Mouse (Mus musculus): ENCODE measurements at regions not wholly inside any gene's neighbourhood (a gene's known extent, or its start where the extent isn't known, plus 50 kb on each side); places are given as distances from the start of the nearest gene placed in this dataset.

GRCm38 (mm10) chr3:50830446-50830845 lies 387.0 kb upstream of the Slc7a11 start:
- WGBS, result 77% methylated on average over 6 of the region's 6 CpGs

GRCm38 (mm10) chr3:50830926-50831325 lies 387.5 kb upstream of the Slc7a11 start:
- DNase-seq (ENCODE audit: low spot score), result no peak
- ATAC-seq (ENCODE audit: low read depth), result no peak
- no peaks in the 10 kb centered on the region for H3K36me3 ChIP-seq (ENCODE audit: control insufficient read depth, insufficient read depth, low read length)
- H3K9me3 ChIP-seq (ENCODE audit: control insufficient read depth, low read length), result no peaks in the 10 kb centered on the region
- no peaks in the 10 kb centered on the region for H3K27me3 ChIP-seq (replicated peaks; ENCODE audit: control insufficient read depth, insufficient read depth, low read length)
- no peak overlapping the region for H3K27ac ChIP-seq (replicated peaks; ENCODE audit: low read depth, low read length)
- 68% methylated on average over 9 of the region's 9 CpGs for WGBS
- H3K9ac ChIP-seq (ENCODE audit: low read depth, low read length), result no peak overlapping the region
- H3K4me1 ChIP-seq (ENCODE audit: control insufficient read depth, insufficient read depth, low read length), result no peaks in the 10 kb centered on the region
- no peak overlapping the region for H3K4me3 ChIP-seq (ENCODE audit: low read depth, low read length)
- H3K4me2 ChIP-seq (ENCODE audit: low read depth, low read length), result no peak overlapping the region

More at GRCm38 (mm10) chr3:50830446-50830845, 387.0 kb upstream of the Slc7a11 start:
- Histone ChIP-seq H3K9ac (ENCODE audit: low read depth, low read length) (no peak overlapping the region), H3K36me3 (ENCODE audit: control insufficient read depth, insufficient read depth, low read length) (no peaks in the 10 kb centered on the region), H3K27ac (replicated peaks; ENCODE audit: low read depth, low read length) (no peak overlapping the region), H3K4me1 (ENCODE audit: control insufficient read depth, insufficient read depth, low read length) (peaks cover 4% of the 10 kb centered on the region; the same call in 1 of the 2 replicates), H3K27me3 (replicated peaks; ENCODE audit: control insufficient read depth, insufficient read depth, low read length) (no peaks in the 10 kb centered on the region), H3K4me3 (ENCODE audit: low read depth, low read length) (no peak overlapping the region), H3K9me3 (ENCODE audit: control insufficient read depth, low read length) (no peaks in the 10 kb centered on the region), H3K4me2 (ENCODE audit: low read depth, low read length) (no peak overlapping the region)
- DNase-seq (ENCODE audit: low spot score) (no peak), ATAC-seq (ENCODE audit: low read depth) (no peak)

GRCm38 (mm10) chr3:50842216-50842615 lies 382.0 kb upstream of the Noct start:
- no peaks in the 10 kb centered on the region for H3K36me3 ChIP-seq (ENCODE audit: control insufficient read depth, insufficient read depth, low read length)
- no peak overlapping the region for H3K4me2 ChIP-seq (ENCODE audit: low read depth, low read length)
- no peaks in the 10 kb centered on the region for H3K27me3 ChIP-seq (replicated peaks; ENCODE audit: control insufficient read depth, insufficient read depth, low read length)
- 0 out of 2 replicates have a peak, but pooled peaks have one; percentile 50 for ATAC-seq (ENCODE audit: low read depth)
- H3K4me1 ChIP-seq (ENCODE audit: control insufficient read depth, insufficient read depth, low read length), result peaks cover 4% of the 10 kb centered on the region; the same call in 1 of the 2 replicates
- H3K9ac ChIP-seq (ENCODE audit: low read depth, low read length), result no peak overlapping the region
- no peaks in the 10 kb centered on the region for H3K9me3 ChIP-seq (ENCODE audit: control insufficient read depth, low read length)
- DNase-seq (ENCODE audit: low spot score), result peak; percentile 55
- no peak overlapping the region for H3K27ac ChIP-seq (replicated peaks; ENCODE audit: low read depth, low read length)
- 54% methylated on average over 4 of the region's 4 CpGs for WGBS
- no peak overlapping the region for H3K4me3 ChIP-seq (ENCODE audit: low read depth, low read length)

GRCm38 (mm10) chr3:50844835-50845301 lies 379.4 kb upstream of the Noct start:
- Histone ChIP-seq H3K4me2 (ENCODE audit: low read depth, low read length) (peak overlapping the region; percentile 16; the same call in 1 of the 2 replicates), H3K4me3 (ENCODE audit: low read depth, low read length) (no peak overlapping the region), H3K9ac (ENCODE audit: low read depth, low read length) (no peak overlapping the region), H3K9me3 (ENCODE audit: control insufficient read depth, low read length) (no peaks in the 10 kb centered on the region), H3K36me3 (ENCODE audit: control insufficient read depth, insufficient read depth, low read length) (no peaks in the 10 kb centered on the region), H3K27me3 (replicated peaks; ENCODE audit: control insufficient read depth, insufficient read depth, low read length) (no peaks in the 10 kb centered on the region), H3K27ac (replicated peaks; ENCODE audit: low read depth, low read length) (no peak overlapping the region; the same call in 1 of the 2 replicates), H3K4me1 (ENCODE audit: control insufficient read depth, insufficient read depth, low read length) (peaks cover 4% of the 10 kb centered on the region; the same call in 1 of the 2 replicates)
- 28% methylated on average over 8 of the region's 8 CpGs for WGBS
- ATAC-seq (ENCODE audit: low read depth), result peak; percentile 45; the same call in 1 of the 2 replicates
- peak; percentile 75 for DNase-seq (ENCODE audit: low spot score)

DNA sequence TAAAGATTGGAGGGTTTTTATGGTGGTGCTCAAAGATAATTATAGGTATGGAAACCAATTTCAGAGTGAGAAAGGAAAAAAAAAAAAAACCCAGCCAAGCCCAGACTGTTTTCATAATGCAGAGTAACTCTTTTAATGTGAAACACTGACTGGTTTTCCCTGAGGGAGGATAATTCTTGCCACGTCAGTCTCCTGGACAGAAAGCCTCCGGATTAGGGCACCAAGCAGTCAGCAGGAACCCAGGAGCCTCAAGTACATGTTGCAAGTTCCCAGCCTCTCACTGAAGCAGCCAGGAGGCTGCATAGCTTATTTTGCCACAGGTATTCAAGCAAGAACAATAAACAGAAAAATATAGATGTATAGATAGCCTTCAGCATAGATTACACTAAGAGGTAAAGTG lies 378.9 kb upstream of the Noct start:
- H3K27me3 ChIP-seq (replicated peaks; ENCODE audit: control insufficient read depth, insufficient read depth, low read length), result no peaks in the 10 kb centered on the region

DNA sequence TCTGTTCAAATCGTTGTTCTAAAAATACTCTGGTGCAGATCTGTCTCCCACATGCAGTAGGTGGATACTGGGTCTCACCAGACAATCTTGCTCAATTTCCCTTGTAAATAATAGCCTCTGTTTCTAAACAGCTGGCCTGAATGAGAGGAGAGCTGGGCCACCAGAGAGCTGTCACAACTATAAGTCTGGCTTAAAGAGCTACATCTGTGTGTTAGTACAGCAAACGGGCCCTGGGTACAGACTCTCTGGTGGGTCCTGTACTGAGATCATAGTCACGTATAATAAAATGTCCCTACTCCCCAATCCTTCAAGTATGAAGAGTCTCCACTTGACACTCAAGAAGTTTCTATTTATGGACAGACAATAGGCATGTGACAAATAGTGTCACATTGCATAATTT lies 375.7 kb upstream of the Noct start:
- Histone ChIP-seq H3K27ac (replicated peaks; ENCODE audit: low read depth, low read length) (no peak overlapping the region), H3K9me3 (ENCODE audit: control insufficient read depth, low read length) (no peaks in the 10 kb centered on the region), H3K36me3 (ENCODE audit: control insufficient read depth, insufficient read depth, low read length) (no peaks in the 10 kb centered on the region), H3K27me3 (replicated peaks; ENCODE audit: control insufficient read depth, insufficient read depth, low read length) (no peaks in the 10 kb centered on the region), H3K4me3 (ENCODE audit: low read depth, low read length) (no peak overlapping the region), H3K4me1 (ENCODE audit: control insufficient read depth, insufficient read depth, low read length) (peaks cover 4% of the 10 kb centered on the region; the same call in 1 of the 2 replicates), H3K4me2 (ENCODE audit: low read depth, low read length) (no peak overlapping the region), H3K9ac (ENCODE audit: low read depth, low read length) (no peak overlapping the region)
- WGBS, result 39% methylated on average over 3 of the region's 3 CpGs
- DNase-seq (ENCODE audit: low spot score) (peak; percentile 23), ATAC-seq (ENCODE audit: low read depth) (no peak)

More for the DNA sequence above, 378.9 kb upstream of the Noct start:
- WGBS, result 13% methylated on average over 2 of the region's 2 CpGs
- Histone ChIP-seq H3K4me2 (ENCODE audit: low read depth, low read length) (peak overlapping the region; percentile 16; the same call in 1 of the 2 replicates), H3K4me1 (ENCODE audit: control insufficient read depth, insufficient read depth, low read length) (peaks cover 4% of the 10 kb centered on the region; the same call in 1 of the 2 replicates), H3K9ac (ENCODE audit: low read depth, low read length) (no peak overlapping the region), H3K9me3 (ENCODE audit: control insufficient read depth, low read length) (no peaks in the 10 kb centered on the region), H3K36me3 (ENCODE audit: control insufficient read depth, insufficient read depth, low read length) (no peaks in the 10 kb centered on the region), H3K27ac (replicated peaks; ENCODE audit: low read depth, low read length) (no peak overlapping the region), H3K4me3 (ENCODE audit: low read depth, low read length) (no peak overlapping the region)
- ATAC-seq (ENCODE audit: low read depth) (0 out of 2 replicates have a peak, but pooled peaks have one; percentile 15), DNase-seq (ENCODE audit: low spot score) (peak; percentile 70)

GRCm38 (mm10) chr3:50851083-50851637 lies 373.1 kb upstream of the Noct start:
- DNase-seq (ENCODE audit: low spot score) (no peak), ATAC-seq (ENCODE audit: low read depth) (no peak)
- no peaks in the 10 kb centered on the region for H3K27me3 ChIP-seq (replicated peaks; ENCODE audit: control insufficient read depth, insufficient read depth, low read length)
- H3K4me2 ChIP-seq (ENCODE audit: low read depth, low read length), result no peak overlapping the region
- no peaks in the 10 kb centered on the region for H3K9me3 ChIP-seq (ENCODE audit: control insufficient read depth, low read length)
- H3K27ac ChIP-seq (replicated peaks; ENCODE audit: low read depth, low read length), result no peak overlapping the region
- no peak overlapping the region for H3K4me3 ChIP-seq (ENCODE audit: low read depth, low read length)
- H3K9ac ChIP-seq (ENCODE audit: low read depth, low read length), result no peak overlapping the region
- no peaks in the 10 kb centered on the region for H3K36me3 ChIP-seq (ENCODE audit: control insufficient read depth, insufficient read depth, low read length)
- H3K4me1 ChIP-seq (ENCODE audit: control insufficient read depth, insufficient read depth, low read length), result no peaks in the 10 kb centered on the region
- WGBS, result 76% methylated on average over 5 of the region's 5 CpGs

- no peaks in the 10 kb centered on the region for H3K4me1 ChIP-seq (ENCODE audit: control insufficient read depth, insufficient read depth, low read length)
- no peaks in the 10 kb centered on the region for H3K27me3 ChIP-seq (replicated peaks; ENCODE audit: control insufficient read depth, insufficient read depth, low read length)
- no peak overlapping the region for H3K4me2 ChIP-seq (ENCODE audit: low read depth, low read length)
- H3K27ac ChIP-seq (replicated peaks; ENCODE audit: low read depth, low read length), result no peak overlapping the region
- H3K36me3 ChIP-seq (ENCODE audit: control insufficient read depth, insufficient read depth, low read length), result no peaks in the 10 kb centered on the region
- no peaks in the 10 kb centered on the region for H3K9me3 ChIP-seq (ENCODE audit: control insufficient read depth, low read length)
- no peak overlapping the region for H3K4me3 ChIP-seq (ENCODE audit: low read depth, low read length)
- ATAC-seq (ENCODE audit: low read depth), result no peak
- no peak overlapping the region for H3K9ac ChIP-seq (ENCODE audit: low read depth, low read length)
- 75% methylated on average over 1 of the region's 1 CpGs for WGBS
- no peak for DNase-seq (ENCODE audit: low spot score)
These were observed 357.1 kb upstream of the Noct start for GRCm38 (mm10) chr3:50867105-50867504.

GRCm38 (mm10) chr3:50869211-50869610 lies 355.0 kb upstream of the Noct start:
- Histone ChIP-seq H3K36me3 (ENCODE audit: control insufficient read depth, insufficient read depth, low read length) (no peaks in the 10 kb centered on the region), H3K4me3 (ENCODE audit: low read depth, low read length) (no peak overlapping the region), H3K4me1 (ENCODE audit: control insufficient read depth, insufficient read depth, low read length) (no peaks in the 10 kb centered on the region), H3K27me3 (replicated peaks; ENCODE audit: control insufficient read depth, insufficient read depth, low read length) (no peaks in the 10 kb centered on the region), H3K9me3 (ENCODE audit: control insufficient read depth, low read length) (no peaks in the 10 kb centered on the region), H3K9ac (ENCODE audit: low read depth, low read length) (no peak overlapping the region), H3K27ac (replicated peaks; ENCODE audit: low read depth, low read length) (no peak overlapping the region), H3K4me2 (ENCODE audit: low read depth, low read length) (no peak overlapping the region)
- DNase-seq (ENCODE audit: low spot score), result no peak
- no peak for ATAC-seq (ENCODE audit: low read depth)
- WGBS, result 85% methylated on average over 3 of the region's 3 CpGs

Data from embryonic facial prominence, embryonic 14.5 days (tissue).